Mouse (Mus musculus) cortical plate, adult 2 months (tissue): Measurements from ENCODE around the gene Gm10643. TPM values are rescaled to one million over a fixed set of nuclear protein-coding genes. Genes with fewer than 3 reads are reported as not detected.

Experiments
- H3K27ac ChIP-seq: fragments of 200-500 bp; 2 replicates; pipeline ENCODE4 v1.5.1; 2012; ENCODE audit warnings: low read length, control low read depth, inconsistent platforms; ENCODE audit not compliant: insufficient read depth
- H3K4me1 ChIP-seq: fragments of 200-500 bp; 2 replicates; pipeline ENCODE4 v1.6.1; 2011; ENCODE audit warnings: low read length; ENCODE audit not compliant: control insufficient read depth, insufficient read depth
- H3K4me3 ChIP-seq: fragments of 200-500 bp; 2 replicates; pipeline ENCODE4 v1.5.1; 2011; ENCODE audit warnings: mild to moderate bottlenecking, low read length, control low read depth; ENCODE audit not compliant: insufficient read depth
- CTCF ChIP-seq: fragments of 200-500 bp; IDR thresholded peaks from 2 replicates; pipeline ENCODE4 v1.5.1; 2011; ENCODE audit warnings: mild to moderate bottlenecking, control low read depth, low read length; ENCODE audit not compliant: insufficient read depth; ENCODE audit errors: extremely low read depth
- POLR2A ChIP-seq: fragments of 200-500 bp; IDR thresholded peaks from 2 replicates; pipeline ENCODE4 v1.6.1; 2011; ENCODE audit warnings: mild to moderate bottlenecking, low read length, control low read depth; ENCODE audit not compliant: insufficient read depth; ENCODE audit errors: extremely low read depth
- polyA plus RNA-seq: library from polyadenylated mRNA; depleted of rRNA; stranded (reverse); fragments of >200 nt; gene quantifications from 2 replicates; pipeline ENCODE4 v1.2.3, GENCODE M21; 2012

Gm10643 gene
- polyA plus RNA-seq, 1 experiment: 3.6 TPM

DNA sequence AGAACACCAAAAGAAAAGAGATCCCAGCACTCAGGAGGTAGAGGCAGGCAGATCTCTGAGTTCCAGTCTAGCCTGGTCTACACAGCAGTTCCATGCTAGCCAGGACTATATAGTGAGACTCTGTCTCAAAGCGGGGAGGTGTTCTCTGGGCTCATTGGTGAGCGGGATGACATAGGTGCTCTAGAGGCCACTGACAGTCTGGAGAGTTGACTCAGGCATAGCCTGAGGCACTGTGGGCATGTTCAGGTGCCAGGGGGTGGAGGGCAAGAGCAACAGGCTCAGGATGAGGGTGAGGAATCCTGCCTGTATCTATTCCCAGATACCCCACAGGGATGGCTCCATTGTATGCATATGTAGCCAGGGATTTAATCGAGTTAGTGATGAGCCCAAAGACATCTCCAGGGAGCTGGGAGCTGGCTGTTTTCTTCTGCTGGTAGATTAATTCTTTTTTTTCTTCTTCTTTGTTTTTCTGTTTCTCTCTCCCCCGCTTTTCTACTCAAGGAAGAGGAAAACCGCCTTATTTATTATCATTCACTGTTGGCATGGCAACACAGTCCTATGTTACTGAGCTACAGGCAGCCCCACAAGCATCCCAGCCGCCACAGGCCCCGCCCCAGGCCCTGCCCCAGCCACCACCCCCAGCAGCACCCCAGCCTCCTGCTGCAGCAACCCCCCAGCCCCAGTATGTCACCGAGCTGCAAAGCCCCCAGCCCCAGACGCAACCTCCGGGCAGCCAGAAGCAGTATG is 8.5 kb upstream of the Gm10643 start:
- Histone ChIP-seq H3K4me3 (peak overlapping the region; percentile 25; the same call in 1 of the 2 replicates), H3K4me1 (peaks cover 24% of the 10 kb centered on the region), H3K27ac (peak overlapping the region; percentile 20; the same call in 1 of the 2 replicates)
- no peak for TF ChIP-seq POLR2A
- TF ChIP-seq CTCF: no peak

DNA sequence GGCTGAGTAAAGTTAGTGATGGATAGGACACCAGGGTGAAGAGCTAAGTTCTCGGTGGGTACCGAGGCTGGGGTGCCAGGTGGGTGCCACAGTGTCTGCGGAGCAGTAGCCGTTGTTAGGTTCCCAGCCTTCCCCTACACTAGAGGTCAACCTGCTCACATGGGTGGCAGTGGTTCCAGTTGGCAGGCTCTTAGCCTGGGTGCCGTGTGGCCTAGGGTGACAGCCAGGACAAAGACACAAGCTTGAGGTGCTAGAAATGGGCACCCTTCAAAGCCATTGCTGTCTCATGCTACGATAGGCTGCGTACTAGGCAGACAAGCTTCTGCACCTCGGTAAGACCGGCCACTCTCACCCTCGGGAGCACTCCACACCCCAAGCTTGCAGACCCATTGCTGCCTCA is 7.4 kb upstream of the Gm10643 start:
- Histone ChIP-seq H3K4me3 (no peak overlapping the region), H3K27ac (no peak overlapping the region; the same call in 1 of the 2 replicates), H3K4me1 (peaks cover 24% of the 10 kb centered on the region)
- TF ChIP-seq POLR2A: no peak
- TF ChIP-seq CTCF: no peak

DNA sequence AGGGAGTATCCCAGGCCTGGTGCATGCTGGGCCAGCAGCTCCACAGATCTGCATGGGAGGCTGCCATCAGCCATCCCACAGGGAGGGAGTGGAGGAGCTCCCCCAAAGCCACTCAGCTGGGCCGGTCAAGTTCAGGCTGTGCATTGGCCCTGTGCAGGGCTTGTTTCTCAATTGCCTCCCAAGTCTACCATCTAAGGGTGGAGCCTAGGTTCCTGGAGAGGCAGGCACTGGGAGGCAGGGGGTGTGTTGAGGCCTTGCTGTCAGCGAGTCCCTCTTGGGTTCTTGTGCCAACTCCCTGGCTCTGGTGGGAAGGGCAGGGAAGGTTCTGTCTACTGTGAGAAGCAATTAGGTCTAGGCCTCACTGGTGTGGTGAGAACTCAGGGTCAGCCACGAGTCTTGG is 7.0 kb upstream of the Gm10643 start:
- TF ChIP-seq CTCF: no peak
- TF ChIP-seq POLR2A: no peak
- Histone ChIP-seq H3K4me1 (peaks cover 24% of the 10 kb centered on the region), H3K4me3 (no peak overlapping the region), H3K27ac (no peak overlapping the region)

DNA sequence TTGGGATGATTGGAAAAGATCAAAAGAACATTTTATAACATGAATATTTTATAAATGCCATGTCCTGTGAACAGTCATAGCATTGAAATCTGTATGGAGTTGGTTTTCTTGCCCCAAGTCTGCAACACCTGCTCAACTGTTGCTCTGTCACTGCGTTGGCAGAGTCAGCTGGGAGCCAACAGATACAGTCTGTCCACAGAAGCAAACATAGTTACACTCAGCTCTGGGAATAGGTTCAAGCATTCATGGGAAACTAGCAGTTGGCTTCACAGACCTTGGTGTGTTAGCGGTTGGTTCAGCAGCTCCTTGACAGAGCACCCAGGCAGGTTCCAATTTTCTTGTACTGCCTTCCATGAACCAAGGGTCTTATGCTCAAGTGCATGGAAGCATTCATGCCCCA is 5.7 kb upstream of the Gm10643 start:
- H3K4me1 ChIP-seq: peaks cover 24% of the 10 kb centered on the region
- no peak overlapping the region for H3K27ac ChIP-seq
- no peak overlapping the region for H3K4me3 ChIP-seq
- TF ChIP-seq CTCF (no peak), POLR2A (0 out of 2 replicates have a peak, but pooled peaks have one; percentile 27)

DNA sequence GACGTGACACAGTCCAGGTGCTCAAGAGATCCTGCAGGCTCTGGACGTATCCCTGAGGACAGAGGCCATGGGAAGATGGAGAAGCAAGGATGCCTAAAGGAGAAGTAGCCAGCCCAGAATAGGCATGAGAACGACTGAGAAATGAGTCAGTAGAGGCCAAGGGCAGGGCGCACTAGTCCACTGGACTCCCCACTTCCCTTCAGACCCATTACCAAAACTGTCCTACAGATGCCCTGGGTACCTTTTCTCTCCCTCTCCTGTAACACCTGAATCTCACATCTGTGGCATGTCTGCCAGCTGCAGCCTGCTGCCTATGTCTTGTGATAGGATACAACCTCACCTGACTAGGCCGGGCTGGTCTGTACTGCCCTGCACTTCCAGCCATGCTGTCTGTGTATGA is 5.3 kb upstream of the Gm10643 start:
- Histone ChIP-seq H3K4me3 (no peak overlapping the region), H3K4me1 (peaks cover 24% of the 10 kb centered on the region), H3K27ac (peak overlapping the region; percentile 17; the same call in 1 of the 2 replicates)
- no peak for TF ChIP-seq CTCF
- no peak for TF ChIP-seq POLR2A

DNA sequence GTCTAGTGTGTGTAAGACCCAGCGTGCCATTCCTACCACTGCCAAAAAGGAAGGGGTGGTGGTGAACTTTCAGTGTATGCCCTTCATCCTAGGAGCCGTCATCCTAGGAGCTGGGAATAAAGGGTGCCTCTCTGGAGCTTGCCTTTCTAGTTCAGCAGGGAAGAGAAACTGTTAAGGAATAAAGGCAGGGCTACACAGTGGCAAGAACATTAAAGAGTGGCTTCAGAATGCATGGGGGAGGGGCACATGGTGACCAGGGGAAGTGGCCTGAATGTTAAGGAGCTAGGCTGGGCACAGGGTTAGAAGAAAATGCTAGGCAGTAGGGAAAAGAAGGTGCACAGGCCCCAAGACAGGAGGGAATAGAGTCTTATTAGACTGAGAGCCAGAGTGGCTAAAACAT is 4.8 kb upstream of the Gm10643 start:
- no peak for TF ChIP-seq CTCF
- no peak for TF ChIP-seq POLR2A

DNA sequence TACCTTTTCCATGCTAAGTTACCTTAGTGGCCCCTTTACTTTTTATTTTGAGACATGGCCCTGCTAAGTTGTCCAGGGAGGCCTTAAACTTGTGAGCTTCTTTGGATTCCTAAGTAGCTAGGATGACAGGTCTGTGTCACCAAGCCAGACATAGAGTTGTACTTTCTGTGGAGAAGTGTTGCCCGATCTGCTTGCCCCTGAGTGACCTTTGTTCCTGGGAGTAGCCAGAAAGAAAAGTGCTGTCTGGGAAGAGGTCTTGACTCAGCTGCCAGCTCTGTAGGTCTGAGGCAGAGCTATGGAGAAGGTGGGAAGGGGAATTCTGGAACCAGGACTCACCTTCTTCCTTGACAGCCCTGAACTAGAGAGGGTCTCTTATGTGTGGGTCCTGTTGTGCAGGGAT is 4.2 kb upstream of the Gm10643 start:
- Histone ChIP-seq H3K4me1 (peaks cover 24% of the 10 kb centered on the region), H3K4me3 (no peak overlapping the region), H3K27ac (no peak overlapping the region)
- no peak for TF ChIP-seq POLR2A
- TF ChIP-seq CTCF: no peak

More for the DNA sequence above, 4.8 kb upstream of the Gm10643 start:
- Histone ChIP-seq H3K4me1 (peaks cover 24% of the 10 kb centered on the region), H3K4me3 (no peak overlapping the region), H3K27ac (peak overlapping the region; percentile 17; the same call in 1 of the 2 replicates)

DNA sequence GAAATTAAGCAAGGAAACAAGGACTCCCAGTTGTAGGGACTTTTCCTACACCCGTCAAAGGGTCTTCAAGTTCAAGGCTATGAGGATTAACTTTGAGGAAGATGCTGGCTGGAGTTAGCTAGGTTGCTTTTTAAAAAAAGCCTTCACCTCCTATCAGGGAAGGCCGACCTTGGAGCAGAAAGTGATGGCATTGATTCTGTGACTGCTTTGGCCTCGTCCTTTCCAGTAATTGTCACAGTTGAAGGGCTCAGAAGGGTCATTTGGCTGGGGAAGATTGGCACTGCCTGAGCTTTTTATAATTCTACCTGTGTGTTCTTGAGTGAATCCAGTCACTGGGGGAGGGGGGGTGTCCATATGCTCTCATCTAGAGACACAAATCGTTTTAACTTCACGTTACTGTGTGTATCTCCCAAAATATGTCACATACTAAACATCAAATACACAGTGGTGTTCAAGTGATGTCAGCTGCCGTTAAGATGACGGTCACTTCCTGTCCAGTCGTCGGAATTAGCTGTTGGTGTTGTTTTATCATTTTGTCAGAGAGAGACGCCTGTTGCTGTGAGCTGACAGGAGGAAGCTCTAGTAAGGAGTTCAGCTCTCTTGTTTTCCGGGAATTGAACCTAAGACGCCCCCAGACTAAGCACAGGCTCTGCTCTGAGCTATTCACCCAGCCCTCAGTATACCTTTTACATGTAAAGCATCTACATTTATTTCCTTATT is 3.5 kb upstream of the Gm10643 start:
- TF ChIP-seq CTCF (no peak), POLR2A (no peak)
- Histone ChIP-seq H3K27ac (no peak overlapping the region), H3K4me1 (peaks cover 24% of the 10 kb centered on the region), H3K4me3 (no peak overlapping the region; the same call in 1 of the 2 replicates)

DNA sequence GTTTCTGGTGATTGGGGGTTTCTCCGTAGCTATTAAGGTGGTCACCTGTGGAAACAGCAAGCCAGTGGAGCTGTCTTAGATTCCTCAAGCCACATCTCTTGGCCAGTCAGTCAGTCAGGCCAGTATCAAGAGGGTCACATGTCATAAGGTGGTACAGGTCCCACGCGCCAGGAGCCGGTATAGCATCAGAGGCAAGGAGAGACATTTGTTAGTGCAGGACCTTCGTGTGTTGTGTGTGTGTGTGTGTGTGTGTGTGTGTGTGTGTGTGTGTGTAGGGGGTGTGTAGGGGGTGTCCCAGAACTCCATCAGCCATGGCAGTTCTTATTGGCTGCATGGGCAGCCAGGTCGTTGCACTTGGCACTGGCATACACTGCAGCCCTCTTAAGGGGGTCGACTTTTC is 3.0 kb upstream of the Gm10643 start:
- no peak for TF ChIP-seq POLR2A
- Histone ChIP-seq H3K4me1 (peaks cover 24% of the 10 kb centered on the region), H3K4me3 (peak overlapping the region; percentile 22), H3K27ac (no peak overlapping the region)

DNA sequence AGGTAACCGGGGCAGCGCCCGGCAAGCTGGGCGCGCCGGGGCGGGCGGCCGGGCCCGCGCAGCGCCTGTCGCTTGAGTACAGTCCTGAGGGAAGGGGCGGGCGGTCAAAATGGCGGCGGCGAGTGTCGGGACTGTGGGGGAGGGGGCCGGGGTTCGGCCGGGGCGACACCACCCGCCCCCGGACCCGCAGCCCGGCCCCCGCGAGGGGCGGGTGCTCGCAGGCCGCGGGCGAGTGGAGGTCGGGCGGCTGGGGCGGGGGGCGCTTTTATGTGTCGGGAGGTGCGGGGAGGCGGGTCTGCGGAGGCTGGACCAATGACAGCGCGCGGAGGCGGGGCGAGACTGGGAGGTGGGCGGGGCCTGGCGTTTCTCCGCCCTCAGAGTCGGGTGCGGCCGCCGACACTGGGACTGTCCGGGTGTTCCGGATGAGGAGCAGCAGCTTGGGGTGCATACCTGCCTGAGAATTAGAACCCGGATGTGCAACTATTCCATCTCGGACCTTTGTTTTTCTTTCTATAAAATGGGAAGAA is 2.2 kb upstream of the Gm10643 start:
- H3K4me3 ChIP-seq: peak overlapping the region; percentile 22
- H3K27ac ChIP-seq: no peak overlapping the region
- peaks cover 20% of the 10 kb centered on the region for H3K4me1 ChIP-seq
- TF ChIP-seq POLR2A: peak; percentile 68
- no peak for TF ChIP-seq CTCF
